Mouse (Mus musculus) urinary bladder, postnatal 4 days (tissue): ENCODE measurements around the gene Ubl5.
"Not testable (repeated sequence)": the region's sequence is repeated elsewhere in the genome, so short reads cannot be mapped to it uniquely, and the experiment has no call there.

Experiments used
- DNase-seq, 2 experiments: peaks; one replicate each; pipeline ENCODE4 v3.0.0; 2021 to 2022; ENCODE audit warnings: low spot score in 2 of 2

Gene Ubl5

GRCm38 (mm10) chr9:20653859-20654258 is 11.2 kb downstream of the Ubl5 start:
- no peak for DNase-seq

- no peak for DNase-seq
Observed at GRCm38 (mm10) chr9:20657546-20657945, 14.9 kb downstream of the Ubl5 start.

GRCm38 (mm10) chr9:20662325-20662724 is 19.6 kb downstream of the Ubl5 start:
- DNase-seq, result peak in 1 of 2 experiments; percentile 75

DNA sequence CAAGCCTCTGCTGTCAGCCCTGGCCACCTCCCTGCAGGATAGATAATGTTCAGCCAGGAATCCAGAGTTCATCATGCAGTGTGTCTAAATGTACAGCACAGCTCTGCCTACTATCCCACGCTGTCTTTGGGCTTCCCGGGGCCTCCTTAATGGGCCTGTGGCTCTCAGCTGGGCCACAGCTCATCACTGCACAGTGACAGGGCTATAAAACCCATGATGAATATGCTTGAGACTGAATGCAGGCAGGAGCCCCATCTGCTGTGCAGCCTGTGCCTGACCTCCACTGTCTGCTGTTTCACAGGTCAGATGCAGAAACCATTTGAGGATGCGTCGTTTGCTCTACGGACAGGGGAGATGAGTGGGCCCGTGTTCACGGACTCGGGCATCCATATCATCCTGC is 20.2 kb downstream of the Ubl5 start:
- no peak for DNase-seq

DNA sequence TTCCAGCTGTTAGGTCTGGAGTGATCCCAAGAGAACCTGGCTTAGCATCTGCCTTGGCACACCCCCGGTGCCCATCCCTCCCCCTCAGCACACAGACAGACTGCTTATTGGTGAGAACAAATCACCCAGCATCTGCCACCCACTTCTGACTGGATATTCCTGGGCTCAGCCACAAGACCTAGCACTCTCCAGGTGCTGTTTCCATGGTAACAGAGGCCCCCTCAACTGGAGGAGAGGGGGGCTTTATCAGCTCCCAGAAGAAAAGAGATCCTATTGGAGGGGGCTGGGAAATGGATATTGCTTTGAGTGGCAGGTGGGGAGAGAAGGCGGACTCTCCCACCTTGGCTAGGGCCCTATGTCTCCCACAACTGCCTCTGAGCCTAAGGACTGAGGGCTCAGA is 21.3 kb downstream of the Ubl5 start:
- DNase-seq, result no peak

DNA sequence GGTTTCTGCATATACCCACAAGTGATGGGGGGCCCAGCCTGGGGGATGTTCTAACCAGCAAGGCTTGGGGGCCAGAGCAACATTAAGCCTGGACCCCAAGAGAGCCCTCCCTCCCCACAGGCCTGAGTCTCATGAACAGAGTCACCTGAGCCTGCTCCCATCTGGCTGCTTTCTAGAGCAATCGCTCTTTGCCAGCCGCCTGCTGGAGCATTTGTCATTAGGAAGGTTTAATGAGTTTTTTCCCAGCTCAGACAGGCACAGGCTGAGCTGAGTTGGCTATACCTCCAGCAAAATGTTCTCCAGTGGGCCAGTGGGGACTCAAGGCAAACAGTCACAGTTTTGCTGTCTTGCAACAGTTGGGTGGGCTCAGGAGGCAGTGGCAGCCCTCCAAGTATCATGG is 21.7 kb downstream of the Ubl5 start:
- DNase-seq, result no peak

- no peak for DNase-seq
Observed at GRCm38 (mm10) chr9:20664982-20665637, 22.4 kb downstream of the Ubl5 start.

DNA sequence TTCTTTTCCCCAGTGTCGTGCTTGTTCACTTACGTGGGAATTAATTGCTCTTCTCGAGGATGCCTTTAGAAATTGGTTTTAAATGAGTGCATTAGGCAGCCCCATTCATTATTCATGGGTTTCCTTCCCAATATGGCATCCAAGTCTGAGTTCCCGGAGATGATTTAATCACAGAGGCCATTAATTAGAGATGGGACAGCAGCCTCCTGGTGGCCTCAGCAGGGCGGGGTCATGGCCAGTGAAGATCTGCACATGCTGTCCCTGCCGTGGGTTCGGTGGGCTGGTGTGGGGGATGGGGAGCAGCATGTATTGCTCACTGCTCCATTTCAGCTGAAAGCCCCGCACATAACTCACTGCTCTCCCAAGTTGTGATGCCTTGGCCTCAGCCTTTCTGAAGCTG is 23.2 kb downstream of the Ubl5 start:
- no peak for DNase-seq

- no peak for DNase-seq
Observed at GRCm38 (mm10) chr9:20666510-20667034, 23.9 kb downstream of the Ubl5 start.

- DNase-seq, result no peak
Observed at GRCm38 (mm10) chr9:20668065-20668464, 25.4 kb downstream of the Ubl5 start.

DNA sequence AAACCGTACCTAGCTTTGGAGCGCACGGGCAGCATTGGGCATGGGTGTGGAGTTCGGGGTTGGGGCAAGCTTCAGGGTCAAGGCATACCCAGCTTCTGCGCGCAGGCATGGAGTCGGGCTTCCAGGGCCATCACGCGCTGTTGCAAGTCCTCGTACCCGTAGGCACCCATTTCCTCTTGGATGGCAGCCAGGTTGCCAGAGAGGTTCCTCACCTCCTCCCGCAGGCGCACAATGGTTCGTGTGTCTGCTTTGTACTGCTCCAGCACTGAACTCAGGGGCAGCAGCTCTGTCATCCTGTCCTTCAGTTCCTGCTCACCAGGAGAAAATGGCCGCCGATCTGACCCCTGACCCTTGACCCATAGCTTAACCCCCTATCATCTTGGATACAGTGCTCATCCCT is 29.4 kb downstream of the Ubl5 start:
- no peak for DNase-seq

GRCm38 (mm10) chr9:20677892-20678291 is 35.2 kb downstream of the Ubl5 start:
- no peak for DNase-seq

- no peak for DNase-seq
Observed at GRCm38 (mm10) chr9:20680378-20680958, 37.8 kb downstream of the Ubl5 start.

GRCm38 (mm10) chr9:20681546-20682388 is 39.1 kb downstream of the Ubl5 start:
- DNase-seq, result no peak

DNA sequence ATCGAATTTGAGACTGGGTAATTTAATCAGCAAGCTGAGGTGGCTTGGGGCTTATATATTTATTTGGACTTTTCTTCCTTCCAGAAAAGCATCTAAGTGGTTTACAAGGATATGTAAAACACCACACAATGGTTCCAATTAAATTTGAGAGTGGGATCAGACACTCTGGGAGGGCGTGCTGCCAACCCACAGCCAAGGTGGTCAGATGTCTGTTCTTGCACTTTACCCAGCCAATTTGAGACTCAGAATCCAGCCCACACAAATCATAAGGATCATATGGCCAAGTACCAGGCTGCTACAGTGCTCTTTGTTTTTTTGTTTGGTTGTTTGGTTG is 39.7 kb downstream of the Ubl5 start:
- DNase-seq, result no peak

GRCm38 (mm10) chr9:20685081-20685861 is 42.6 kb downstream of the Ubl5 start:
- no peak for DNase-seq

DNA sequence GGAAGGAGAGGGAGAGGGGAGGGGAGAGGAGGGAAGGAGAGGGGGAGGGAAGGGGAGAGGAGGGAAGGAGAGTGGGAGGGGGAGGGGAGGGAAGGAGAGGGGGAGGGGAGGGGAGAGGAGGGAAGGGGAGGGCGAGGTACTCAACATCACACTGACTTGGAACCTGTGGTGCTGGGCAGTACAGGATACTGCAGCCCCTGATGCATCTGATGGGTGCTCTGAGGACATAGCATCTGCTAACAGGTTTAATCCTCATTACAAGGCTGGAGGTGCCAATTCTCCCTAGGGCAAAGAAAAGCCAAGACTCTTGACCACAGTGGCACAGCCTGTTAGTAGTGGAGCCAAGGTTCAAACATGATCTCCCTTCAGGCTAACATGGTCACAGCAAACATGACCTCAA is 46.7 kb downstream of the Ubl5 start:
- DNase-seq, result no peak

- no peak for DNase-seq
Observed at GRCm38 (mm10) chr9:20689913-20690312, 47.2 kb downstream of the Ubl5 start.

DNA sequence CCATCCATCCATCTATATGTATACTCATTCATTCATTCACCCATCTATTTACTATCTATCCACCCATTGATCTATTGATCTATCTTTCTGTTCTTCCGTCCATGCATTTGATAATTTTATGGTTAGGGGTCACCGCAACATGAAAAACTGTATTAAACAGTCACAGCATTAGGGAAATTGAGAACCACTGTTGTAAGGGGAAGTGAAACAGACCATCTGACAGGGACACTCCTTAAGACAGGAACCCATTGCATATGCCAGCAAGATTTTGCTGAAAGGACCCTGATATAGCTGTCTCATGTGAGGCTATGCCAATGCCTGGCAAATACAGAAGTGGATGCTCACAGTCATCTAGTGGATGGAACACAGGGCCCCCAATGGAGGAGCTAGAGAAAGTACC is 47.8 kb downstream of the Ubl5 start:
- DNase-seq, result not testable (repeated sequence)

- no peak for DNase-seq
Observed at GRCm38 (mm10) chr9:20692863-20693262, 50.2 kb downstream of the Ubl5 start.

- DNase-seq, result no peak
Observed at GRCm38 (mm10) chr9:20694721-20695235, 52.1 kb downstream of the Ubl5 start.
